Mouse (Mus musculus): ENCODE measurements around the gene Esyt3.

GRCm38 (mm10) chr9:99394366-99394765 lies 36.0 kb upstream of the Esyt3 start:
- TF ChIP-seq CTCF (IDR thresholded peaks at IDR 0.05; ENCODE audit: low read depth) = no peak
- no peak for TF ChIP-seq EP300 (IDR thresholded peaks at IDR 0.05; ENCODE audit: low read depth)
